Mouse (Mus musculus): ENCODE data around the gene Nfatc2. TPM values are rescaled to one million over a fixed set of nuclear protein-coding genes. Genes with fewer than 3 reads are reported as not detected.

Gene Nfatc2
- polyA plus RNA-seq (2012; rRNA removed), result 4.4 and 5.4 TPM in 2 replicates

DNA sequence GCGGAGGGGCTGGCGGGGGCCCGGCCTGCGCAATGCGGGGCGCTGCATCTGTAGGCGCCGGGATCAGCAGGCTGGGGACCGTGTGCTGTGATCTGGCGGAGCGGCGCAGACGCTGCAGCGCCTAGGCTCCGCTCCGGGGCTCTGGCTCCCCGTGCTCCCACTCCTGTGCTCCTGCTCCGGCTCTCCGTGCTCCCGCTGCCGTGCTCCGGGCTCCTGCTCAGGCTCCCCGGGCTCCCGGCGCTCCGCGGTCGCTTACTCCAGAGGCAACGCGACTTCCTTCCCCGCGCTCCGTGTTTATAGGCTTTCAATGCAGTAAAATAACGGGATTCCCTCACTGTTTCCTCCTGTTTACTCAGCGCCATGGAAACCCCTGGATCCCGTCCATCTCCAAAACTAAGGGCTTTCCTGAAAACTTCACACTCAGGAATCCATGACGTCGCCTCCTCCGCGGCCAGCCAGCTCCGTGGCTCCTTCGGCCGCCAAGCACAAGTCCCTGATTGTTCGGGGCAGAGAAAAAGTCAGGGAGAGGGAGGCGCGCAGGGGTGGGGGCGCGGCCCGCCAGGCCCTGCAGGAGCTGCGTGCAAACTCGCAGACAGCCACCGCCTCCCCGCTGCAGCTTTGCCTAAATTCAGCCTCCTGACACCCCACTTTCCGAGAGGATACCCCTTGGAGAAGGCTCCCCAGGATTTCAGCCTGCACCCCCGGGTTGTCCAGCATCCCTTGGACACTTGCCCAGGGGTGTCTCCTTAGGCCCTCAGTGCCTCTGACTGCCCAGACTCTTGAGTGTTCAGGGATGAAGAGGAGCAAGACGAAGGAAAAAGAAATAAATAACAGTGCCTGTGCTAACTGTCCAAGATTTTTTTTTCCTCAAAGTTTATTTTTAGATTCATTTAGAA lies at the start of gene Nfatc2:
Gene Nfatc2 (minus strand): TSS at position 167 of the 896 bp plus-strand sequence.

Other genes with a start within 250 kb of the Nfatc2 start
- gene Atp9a, start 140.8 kb upstream of the Nfatc2 start, polyA plus RNA-seq (2012; rRNA removed), result 231 and 245 TPM in 2 replicates
- 0.06 and 0.12 TPM in 2 replicates for gene Sall4, start 166.3 kb upstream of the Nfatc2 start, polyA plus RNA-seq (2012; rRNA removed)

Measured in colon, adult 2 months (tissue).